Mouse (Mus musculus) forebrain, embryonic 14.5 days (tissue): ENCODE data around the gene Pold1. TPM values are rescaled to one million over a fixed set of nuclear protein-coding genes. Genes with fewer than 3 reads are reported as not detected.
A peak's percentile ranks its signal among the peaks of the same experiment; 100 is the strongest.

Experiments
- ATAC-seq: fragments of 200-750 bp; cut with Nextera tagmentation; 2 replicates; pipeline ENCODE4 v1.8.0; 2017; ENCODE audit warnings: mild to moderate bottlenecking, moderate library complexity
- DNase-seq: peaks from one replicate; pipeline ENCODE4 v3.0.0-alpha.2; 2015; ENCODE audit warnings: low spot score
- H3K27ac ChIP-seq: fragments of 300-500 bp; sonication (generic); 2 replicates; pipeline ENCODE4 v1.5.1; 2014; ENCODE audit warnings: low read depth, mild to moderate bottlenecking, control low read depth, low read length, moderate library complexity
- H3K27me3 ChIP-seq: fragments of 300-500 bp; sonication (generic); replicated peaks from 2 replicates; pipeline ENCODE4 v1.6.1; 2014; ENCODE audit warnings: low read length, control low read depth, mixed read lengths; ENCODE audit not compliant: control insufficient read depth, insufficient read depth
- H3K36me3 ChIP-seq: fragments of 300-500 bp; sonication (generic); 2 replicates; pipeline ENCODE4 v1.6.1; 2014; ENCODE audit warnings: low read length, control low read depth; ENCODE audit not compliant: control insufficient read depth, insufficient read depth
- H3K4me1 ChIP-seq: fragments of 300-500 bp; sonication (generic); 2 replicates; pipeline ENCODE4 v1.6.1; 2014; ENCODE audit warnings: antibody characterized with exemption, low read length, control low read depth; ENCODE audit not compliant: control insufficient read depth, insufficient read depth
- H3K4me2 ChIP-seq: fragments of 300-500 bp; sonication (generic); 2 replicates; pipeline ENCODE4 v1.6.1; 2014; ENCODE audit warnings: mild to moderate bottlenecking, control low read depth, low read length
- H3K4me3 ChIP-seq: fragments of 300-500 bp; sonication (generic); 2 replicates; pipeline ENCODE4 v1.5.1; 2014; ENCODE audit warnings: low read depth, low read length, control low read depth
- H3K9ac ChIP-seq: fragments of 300-500 bp; sonication (generic); 2 replicates; pipeline ENCODE4 v1.6.1; 2014; ENCODE audit warnings: mild to moderate bottlenecking, low read length, control low read depth, moderate library complexity
- H3K9me3 ChIP-seq: fragments of 300-500 bp; sonication (generic); replicated peaks from 2 replicates; pipeline ENCODE4 v1.6.1; 2016; ENCODE audit warnings: low read length, control low read depth, mixed read lengths; ENCODE audit not compliant: control insufficient read depth
- WGBS: fragments of 180-500 bp; shearing (Covaris S2); extraction: QIAGEN DNeasy Blood & Tissue Kit; methylation state at CpG from one replicate; pipeline ENCODE4 v1.1.7; 2014; 5-methylcytosine and 5-hydroxymethylcytosine counted together
- polyA plus RNA-seq: library from polyadenylated mRNA; unstranded; fragments of >200 nt; fragmentation: Nextera tagmentation; extraction: Ambion mirVana; gene quantifications from 2 replicates; pipeline ENCODE4 v1.2.1, GENCODE M21; 2014

Gene Pold1
- polyA plus RNA-seq, 1 experiment from 2014 or later, result 33.0 TPM

DNA sequence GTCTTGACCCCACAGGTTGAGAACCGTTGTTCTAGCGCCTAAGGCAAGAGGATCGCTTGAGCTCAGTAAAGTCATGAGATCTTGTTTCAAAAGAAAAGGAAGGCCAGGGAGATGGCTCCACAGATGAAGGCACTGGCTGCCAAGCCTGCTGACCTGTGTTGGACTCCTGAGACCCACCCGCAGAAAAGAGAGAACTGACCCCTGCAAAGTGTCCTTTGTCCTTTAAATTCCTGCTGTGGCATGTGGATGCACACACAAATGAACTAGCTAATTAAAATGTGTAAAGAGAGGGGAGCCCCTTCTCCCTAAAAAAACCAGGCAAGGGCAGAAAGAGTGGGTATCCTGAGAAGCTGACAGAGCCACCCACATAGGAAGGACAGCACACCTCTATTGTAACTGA is 23.2 kb upstream of the Pold1 start:
- DNase-seq (no peak), ATAC-seq (no peak)
- no peak overlapping the region for H3K9ac ChIP-seq
- H3K4me1 ChIP-seq, result no peaks in the 10 kb centered on the region
- no peaks in the 10 kb centered on the region for H3K36me3 ChIP-seq
- H3K4me3 ChIP-seq, result no peak overlapping the region
- H3K27ac ChIP-seq, result no peak overlapping the region
- no peaks in the 10 kb centered on the region for H3K9me3 ChIP-seq
- 23% methylated on average over 4 of the region's 4 CpGs for WGBS
- no peak overlapping the region for H3K4me2 ChIP-seq
- no peaks in the 10 kb centered on the region for H3K27me3 ChIP-seq

GRCm38 (mm10) chr7:44570989-44571388 is 22.3 kb upstream of the Pold1 start:
- Histone ChIP-seq H3K27me3 (no peaks in the 10 kb centered on the region), H3K9me3 (no peaks in the 10 kb centered on the region), H3K4me3 (no peak overlapping the region), H3K4me1 (no peaks in the 10 kb centered on the region), H3K4me2 (no peak overlapping the region), H3K9ac (no peak overlapping the region), H3K36me3 (no peaks in the 10 kb centered on the region), H3K27ac (no peak overlapping the region)
- WGBS, result 78% methylated on average over 6 of the region's 6 CpGs
- DNase-seq (no peak), ATAC-seq (no peak)

DNA sequence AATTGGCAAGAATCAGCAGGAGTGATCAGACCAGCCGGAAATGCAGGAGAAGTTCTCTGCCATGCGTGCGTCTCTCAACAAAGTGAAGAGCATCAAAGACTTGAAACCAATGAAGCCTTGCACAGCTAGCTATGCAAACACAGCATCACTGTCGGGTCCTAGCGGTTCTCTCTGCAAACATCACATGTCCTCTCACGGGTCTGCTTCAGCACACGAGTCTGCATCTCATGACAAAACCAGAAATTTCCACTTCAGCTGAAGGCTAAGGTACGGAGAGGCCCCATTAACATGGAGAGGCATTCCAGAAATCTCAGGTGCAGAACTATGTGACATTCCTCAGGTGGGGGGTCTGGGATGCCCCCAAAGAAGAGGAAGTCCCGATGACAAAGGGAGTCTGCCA is 20.2 kb upstream of the Pold1 start:
- Histone ChIP-seq H3K9me3 (no peaks in the 10 kb centered on the region), H3K4me2 (no peak overlapping the region), H3K9ac (no peak overlapping the region), H3K4me1 (no peaks in the 10 kb centered on the region), H3K4me3 (no peak overlapping the region), H3K27ac (no peak overlapping the region), H3K36me3 (no peaks in the 10 kb centered on the region), H3K27me3 (no peaks in the 10 kb centered on the region)
- 77% methylated on average over 9 of the region's 9 CpGs for WGBS
- DNase-seq, result no peak
- ATAC-seq, result no peak

GRCm38 (mm10) chr7:44565414-44565813 is 16.8 kb upstream of the Pold1 start:
- no peak for DNase-seq
- Histone ChIP-seq H3K4me3 (no peak overlapping the region), H3K4me1 (no peaks in the 10 kb centered on the region), H3K9ac (no peak overlapping the region), H3K36me3 (no peaks in the 10 kb centered on the region), H3K9me3 (no peaks in the 10 kb centered on the region), H3K27me3 (no peaks in the 10 kb centered on the region), H3K27ac (no peak overlapping the region), H3K4me2 (no peak overlapping the region)
- no peak for ATAC-seq
- WGBS, result 75% methylated on average over 6 of the region's 6 CpGs

- 87% methylated on average over 10 of the region's 10 CpGs for WGBS
- no peak overlapping the region for H3K27ac ChIP-seq
- H3K4me3 ChIP-seq, result no peak overlapping the region
- no peak overlapping the region for H3K4me2 ChIP-seq
- no peak for ATAC-seq
- H3K36me3 ChIP-seq, result no peaks in the 10 kb centered on the region
- no peak overlapping the region for H3K9ac ChIP-seq
- DNase-seq, result no peak
- H3K9me3 ChIP-seq, result no peaks in the 10 kb centered on the region
- no peaks in the 10 kb centered on the region for H3K4me1 ChIP-seq
- H3K27me3 ChIP-seq, result no peaks in the 10 kb centered on the region
These were observed 15.8 kb upstream of the Pold1 start for GRCm38 (mm10) chr7:44564486-44564885.

- no peak overlapping the region for H3K4me2 ChIP-seq
- DNase-seq (no peak), ATAC-seq (no peak)
- H3K4me1 ChIP-seq, result no peaks in the 10 kb centered on the region
- H3K9ac ChIP-seq, result no peak overlapping the region
- no peaks in the 10 kb centered on the region for H3K27me3 ChIP-seq
- 46% methylated on average over 8 of the region's 8 CpGs for WGBS
- no peaks in the 10 kb centered on the region for H3K9me3 ChIP-seq
- H3K4me3 ChIP-seq, result no peak overlapping the region
- H3K27ac ChIP-seq, result no peak overlapping the region
- no peaks in the 10 kb centered on the region for H3K36me3 ChIP-seq
These were observed 14.6 kb upstream of the Pold1 start for GRCm38 (mm10) chr7:44563284-44563683.

GRCm38 (mm10) chr7:44560435-44561400 is 12.1 kb upstream of the Pold1 start:
- H3K36me3 ChIP-seq, result no peaks in the 10 kb centered on the region
- ATAC-seq (peak; percentile 70), DNase-seq (peak; percentile 94)
- no peaks in the 10 kb centered on the region for H3K27me3 ChIP-seq
- no peaks in the 10 kb centered on the region for H3K4me1 ChIP-seq
- no peak overlapping the region for H3K4me3 ChIP-seq
- H3K9ac ChIP-seq, result no peak overlapping the region
- WGBS, result 54% methylated on average over 18 of the region's 18 CpGs
- H3K27ac ChIP-seq, result no peak overlapping the region
- H3K4me2 ChIP-seq, result no peak overlapping the region
- H3K9me3 ChIP-seq, result no peaks in the 10 kb centered on the region

DNA sequence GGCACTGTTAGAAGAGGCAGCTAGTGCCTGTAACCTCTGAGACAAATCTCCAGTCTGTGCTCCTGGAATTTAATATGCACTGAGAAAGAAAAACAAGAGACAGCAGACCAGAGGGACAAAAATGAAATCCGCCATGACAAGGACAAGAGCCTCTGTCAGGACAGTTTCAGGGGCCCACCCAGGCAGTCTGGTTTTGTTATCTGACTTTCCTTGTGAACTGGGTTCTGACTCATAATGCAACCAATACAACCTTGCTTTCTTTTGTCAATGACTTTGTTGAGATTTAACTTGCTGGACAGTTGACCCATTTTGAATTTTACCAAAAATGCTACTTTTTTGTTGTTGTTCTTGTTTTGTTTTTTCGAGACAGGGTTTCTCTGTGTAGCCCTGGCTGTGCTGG is 9.0 kb upstream of the Pold1 start:
- DNase-seq, result no peak
- H3K9ac ChIP-seq, result no peak overlapping the region
- ATAC-seq, result no peak

GRCm38 (mm10) chr7:44553826-44554225 is 5.2 kb upstream of the Pold1 start, which contains the start of gene Nr1h2:
Nr1h2 (minus strand) TSS chr7:44553951.
- Histone ChIP-seq H3K36me3 (peaks cover 31% of the 10 kb centered on the region), H3K4me3 (peak within 1 kb of the TSS; percentile 83), H3K9ac (peak within 1 kb of the TSS; percentile 48), H3K27ac (peak within 1 kb of the TSS; percentile 88), H3K9me3 (no peaks in the 10 kb centered on the region), H3K4me2 (peak within 1 kb of the TSS; percentile 74), H3K27me3 (no peaks in the 10 kb centered on the region), H3K4me1 (peaks cover 4% of the 10 kb centered on the region)
- ATAC-seq (peak; percentile 84), DNase-seq (peak; percentile 97)
- WGBS, result under 1% methylated on average over 22 of the region's 22 CpGs

More for the DNA sequence above, 9.0 kb upstream of the Pold1 start:
- Histone ChIP-seq H3K27ac (no peak overlapping the region), H3K27me3 (no peaks in the 10 kb centered on the region), H3K4me3 (no peak overlapping the region), H3K36me3 (no peaks in the 10 kb centered on the region), H3K4me2 (no peak overlapping the region), H3K9me3 (no peaks in the 10 kb centered on the region), H3K4me1 (peaks cover 4% of the 10 kb centered on the region)
- WGBS, result 85% methylated on average over 2 of the region's 2 CpGs
